Mouse (Mus musculus) spleen, adult 2 months (tissue): ENCODE results near the gene Prkag2.

ENCODE experiments used
- CTCF ChIP-seq: fragments of 200-500 bp; IDR thresholded peaks from 2 replicates; pipeline ENCODE4 v1.5.1; 2011; ENCODE audit warnings: mild to moderate bottlenecking, inconsistent platforms; ENCODE audit not compliant: insufficient read depth, insufficient read length, insufficient replicate concordance; ENCODE audit errors: extremely low read depth
- POLR2A ChIP-seq: fragments of 200-500 bp; IDR thresholded peaks from 2 replicates; pipeline ENCODE4 v1.6.1; 2011; ENCODE audit warnings: low read depth, low read length, inconsistent platforms

DNA sequence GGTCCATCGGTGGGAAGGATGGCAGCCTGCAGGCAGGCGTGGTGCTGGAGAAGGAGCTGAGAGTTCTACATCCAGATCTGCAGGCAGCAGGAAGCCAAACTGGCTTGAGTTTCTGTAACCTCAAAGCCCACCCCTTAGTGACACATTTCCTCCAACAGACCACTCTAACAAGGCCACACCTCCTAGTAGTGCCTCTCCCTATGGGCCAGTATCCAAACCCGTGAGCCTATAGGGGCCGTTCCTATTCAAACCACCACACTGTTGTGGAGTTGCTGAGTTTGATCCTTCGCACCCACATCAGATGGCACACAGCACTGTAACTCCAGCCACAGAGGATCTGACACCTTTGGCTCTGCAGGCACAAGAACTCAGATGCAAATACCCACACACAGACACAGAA is 185.3 kb downstream of the Prkag2 start:
- TF ChIP-seq CTCF, result no peak
- no peak for TF ChIP-seq POLR2A
